In the genomic region with DNA sequence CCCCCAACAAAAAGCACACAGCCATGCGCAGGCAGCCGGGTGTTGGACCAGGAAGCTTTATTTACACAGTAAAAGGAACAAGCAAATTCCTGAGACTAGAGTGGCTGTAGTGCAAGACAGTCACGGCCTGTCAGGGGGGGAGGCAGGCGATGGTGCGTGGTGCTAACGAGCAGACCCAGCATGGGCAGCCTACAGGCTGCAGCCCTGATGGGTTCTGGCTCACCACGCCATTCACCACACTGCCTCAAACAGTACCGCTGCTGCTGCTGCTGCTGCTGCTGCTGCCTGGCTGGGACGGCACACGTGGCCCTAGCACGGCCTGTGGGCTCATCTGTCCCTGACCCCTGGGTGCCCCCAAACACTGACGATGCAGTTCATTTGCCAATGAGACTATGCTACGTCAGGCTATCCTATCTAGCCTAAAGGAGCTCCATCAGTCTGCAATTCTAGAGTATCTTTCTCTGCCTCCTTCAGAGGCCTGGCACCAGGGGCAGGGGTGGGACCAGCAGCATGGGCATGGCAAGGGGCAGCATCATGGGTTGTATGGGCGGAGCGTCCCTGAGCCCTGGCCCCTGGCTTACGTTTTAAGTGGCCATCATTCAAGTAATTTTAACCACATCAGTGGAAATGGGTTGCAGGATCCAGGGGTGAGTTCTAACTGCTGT, we compare ENCODE assay signal across 9 mouse cellular contexts.
DNase-seq lines count a peak whose midpoint lies in the region; ATAC-seq and TF ChIP-seq lines count a peak whose summit lies in the region.
"Had no signal": no experiment of that assay in that cellular context is flagged by ENCODE, and none has a peak within 500 bp of the region (broad histone marks: within the 10 kb centered on the region; RNA-seq: fewer than 3 reads in every experiment).

No protein-coding gene starts in this region.

- H3K4me1 ChIP-seq in heart, embryonic 12.5 days (replicated peaks): peaks cover 50% of the 10 kb centered on the region
- 0 out of 2 replicates have a peak, but pooled peaks cover 9% of the 10 kb centered on the region for H3K4me1 ChIP-seq in intestine, postnatal 0 days (replicated peaks; ENCODE audit: control insufficient read depth, insufficient read depth, low read length)
- H3K4me1 ChIP-seq in midbrain, embryonic 12.5 days: peaks cover 31% of the 10 kb centered on the region

- H3K27me3 ChIP-seq in heart, embryonic 12.5 days (replicated peaks): no peaks in the 10 kb centered on the region
- H3K27me3 ChIP-seq in intestine, postnatal 0 days (replicated peaks; ENCODE audit: control insufficient read depth, insufficient read depth, low read length): no peaks in the 10 kb centered on the region
- H3K27me3 ChIP-seq in midbrain, embryonic 12.5 days: no peaks in the 10 kb centered on the region

- intact Hi-C loops in heart, postnatal 10 days (cut with DNase I): loop anchor here (5.0 kb wide), 1 partner anchor 40 kb away; no protein-coding TSS in a partner anchor
- intact Hi-C loops in left cerebral cortex, postnatal 36 days (cut with DNase I): loop anchor here (5.0 kb wide), 1 partner anchor 55 kb away; no protein-coding TSS in a partner anchor

- H3K9ac ChIP-seq in heart, embryonic 12.5 days: peak overlapping the region; percentile 23; the same call in 1 of the 2 replicates
- H3K9ac ChIP-seq in intestine, postnatal 0 days (ENCODE audit: low read depth, low read length): no peak overlapping the region; the same call in 1 of the 2 replicates
- no peak overlapping the region for H3K9ac ChIP-seq in midbrain, embryonic 12.5 days (replicated peaks)

- peak overlapping the region; percentile 15; the same call in 1 of the 2 replicates for H3K4me2 ChIP-seq in heart, embryonic 12.5 days
- no peak overlapping the region for H3K4me2 ChIP-seq in intestine, postnatal 0 days (replicated peaks; ENCODE audit: low read depth)
- no peak overlapping the region for H3K4me2 ChIP-seq in midbrain, embryonic 12.5 days (replicated peaks)

- H3K4me3 ChIP-seq in heart, embryonic 12.5 days: no peak overlapping the region
- no peak overlapping the region for H3K4me3 ChIP-seq in intestine, postnatal 0 days (ENCODE audit: low read depth, low read length)
- no peak overlapping the region for H3K4me3 ChIP-seq in midbrain, embryonic 12.5 days

- 44% methylated on average over 16 of the region's 16 CpGs for WGBS in heart, embryonic 12.5 days
- WGBS in intestine, postnatal 0 days: 38% methylated on average over 16 of the region's 16 CpGs
- 49% methylated on average over 16 of the region's 16 CpGs for WGBS in midbrain, embryonic 12.5 days

- no peak for DNase-seq in heart, postnatal 10 days
- DNase-seq in embryo, embryonic 10.5 days (ENCODE audit: low spot score): peak; percentile 45
- DNase-seq in left cerebral cortex, postnatal 36 days (ENCODE audit: low spot score in 2 of 2): no peak
- DNase-seq in thymus, postnatal 36 days: no peak
- DNase-seq in frontal cortex, postnatal 14 days (ENCODE audit: low spot score in 2 of 2): no peak

- no peak for ATAC-seq in heart, embryonic 12.5 days (ENCODE audit: insufficient number of reproducible peaks, low FRiP score)
- peak; percentile 23; the same call in 1 of the 2 replicates for ATAC-seq in intestine, postnatal 0 days
- ATAC-seq in midbrain, embryonic 12.5 days (ENCODE audit: low FRiP score, low read depth): peak; percentile 47; the same call in 1 of the 2 replicates

- no peaks in the 10 kb centered on the region for H3K9me3 ChIP-seq in heart, embryonic 12.5 days (replicated peaks)
- H3K9me3 ChIP-seq in intestine, postnatal 0 days (ENCODE audit: control insufficient read depth): no peaks in the 10 kb centered on the region
- no peaks in the 10 kb centered on the region for H3K9me3 ChIP-seq in midbrain, embryonic 12.5 days
- H3K9me3 ChIP-seq: G1E had no signal

- H3K36me3 ChIP-seq in heart, embryonic 12.5 days: peaks cover 5% of the 10 kb centered on the region; the same call in 1 of the 2 replicates
- peaks cover 32% of the 10 kb centered on the region for H3K36me3 ChIP-seq in intestine, postnatal 0 days (ENCODE audit: control insufficient read depth, insufficient read depth)
- H3K36me3 ChIP-seq in midbrain, embryonic 12.5 days: peaks cover 25% of the 10 kb centered on the region

- TF ChIP-seq CTCF in intestine, postnatal 0 days (IDR thresholded peaks at IDR 0.05; ENCODE audit: low read depth): no peak

- H3K27ac ChIP-seq in heart, embryonic 12.5 days (ENCODE audit: poor library complexity, severe bottlenecking): peak overlapping the region; percentile 43
- H3K27ac ChIP-seq in intestine, postnatal 0 days (ENCODE audit: low read depth, low read length): peak overlapping the region; percentile 35; the same call in 1 of the 2 replicates
- H3K27ac ChIP-seq in midbrain, embryonic 12.5 days (replicated peaks): peak overlapping the region; percentile 35; the same call in 1 of the 2 replicates
